Mouse (Mus musculus): ENCODE results near the gene Abcf1. TPM values are rescaled to one million over a fixed set of nuclear protein-coding genes. Genes with fewer than 3 reads are reported as not detected.

Abcf1 gene
- polyA plus RNA-seq, 1 experiment from 2014 or later: 90.5 TPM

GRCm38 (mm10) chr17:35917143-35917462 lies 52.5 kb downstream of the Abcf1 start:
- Histone ChIP-seq H3K4me2 (peak overlapping the region; percentile 78), H3K4me1 (replicated peaks) (peaks cover 40% of the 10 kb centered on the region), H3K27ac (replicated peaks) (peak overlapping the region; percentile 99), H3K9me3 (no peaks in the 10 kb centered on the region), H3K4me3 (peak overlapping the region; percentile 75), H3K9ac (peak overlapping the region; percentile 100), H3K27me3 (no peaks in the 10 kb centered on the region), H3K36me3 (peaks cover 18% of the 10 kb centered on the region)
- WGBS: under 1% methylated on average over 8 of the region's 8 CpGs
- ATAC-seq (ENCODE audit: low read depth): no peak

GRCm38 (mm10) chr17:35916297-35917142 lies 53.0 kb downstream of the Abcf1 start, which contains the start of the genes Mrps18b and Ppp1r10:
Gene Mrps18b (minus strand): TSS chr17:35916389.
Gene Ppp1r10 (plus strand): TSS chr17:35916434.
- peak within 1 kb of the TSS; percentile 100 for H3K9ac ChIP-seq
- peak within 1 kb of the TSS; percentile 99 for H3K27ac ChIP-seq (replicated peaks)
- H3K36me3 ChIP-seq: peaks cover 22% of the 10 kb centered on the region
- H3K27me3 ChIP-seq: no peaks in the 10 kb centered on the region
- peaks cover 34% of the 10 kb centered on the region for H3K4me1 ChIP-seq (replicated peaks)
- WGBS: under 1% methylated on average over 81 of the region's 83 CpGs
- H3K4me3 ChIP-seq: peak within 1 kb of the TSS; percentile 75
- peak; percentile 94 for ATAC-seq (ENCODE audit: low read depth)
- no peaks in the 10 kb centered on the region for H3K9me3 ChIP-seq
- peak within 1 kb of the TSS; percentile 78 for H3K4me2 ChIP-seq

- peak overlapping the region; percentile 73 for H3K4me2 ChIP-seq
- peak overlapping the region; percentile 99 for H3K27ac ChIP-seq (replicated peaks)
- no peaks in the 10 kb centered on the region for H3K9me3 ChIP-seq
- WGBS: 3% methylated on average over 28 of the region's 28 CpGs
- H3K27me3 ChIP-seq: no peaks in the 10 kb centered on the region
- peaks cover 26% of the 10 kb centered on the region for H3K4me1 ChIP-seq (replicated peaks)
- H3K4me3 ChIP-seq: peak overlapping the region; percentile 75
- ATAC-seq (ENCODE audit: low read depth): no peak
- H3K9ac ChIP-seq: peak overlapping the region; percentile 72
- peaks cover 22% of the 10 kb centered on the region for H3K36me3 ChIP-seq
Measured at GRCm38 (mm10) chr17:35915538-35916296, 53.8 kb downstream of the Abcf1 start.

- no peak for ATAC-seq (ENCODE audit: low read depth)
- Histone ChIP-seq H3K4me3 (peak overlapping the region; percentile 75), H3K27ac (replicated peaks) (0 out of 2 replicates have a peak overlapping the region, but pooled peaks have one; percentile 99), H3K9ac (no peak overlapping the region; the same call in 1 of the 2 replicates), H3K36me3 (peaks cover 22% of the 10 kb centered on the region), H3K27me3 (no peaks in the 10 kb centered on the region), H3K4me1 (replicated peaks) (peaks cover 22% of the 10 kb centered on the region), H3K4me2 (peak overlapping the region; percentile 73), H3K9me3 (no peaks in the 10 kb centered on the region)
- WGBS: 84% methylated on average over 6 of the region's 6 CpGs
Measured at GRCm38 (mm10) chr17:35914975-35915374, 54.6 kb downstream of the Abcf1 start.

- WGBS: 3% methylated on average over 25 of the region's 25 CpGs
- Histone ChIP-seq H3K27ac (replicated peaks) (peak within 1 kb of the TSS; percentile 90), H3K36me3 (peaks cover 57% of the 10 kb centered on the region), H3K9ac (peak within 1 kb of the TSS; percentile 90), H3K4me1 (replicated peaks) (peaks cover 39% of the 10 kb centered on the region), H3K27me3 (no peaks in the 10 kb centered on the region), H3K4me2 (peak within 1 kb of the TSS; percentile 76), H3K9me3 (no peaks in the 10 kb centered on the region), H3K4me3 (peak within 1 kb of the TSS; percentile 61)
- ATAC-seq (ENCODE audit: low read depth): peak; percentile 91
Measured at GRCm38 (mm10) chr17:35909919-35910369, 59.6 kb downstream of the Abcf1 start, which contains the start of gene Atat1. Gene Atat1 (minus strand): TSS chr17:35910075.

- WGBS: 20% methylated on average over 20 of the region's 20 CpGs
- no peaks in the 10 kb centered on the region for H3K9me3 ChIP-seq
- peaks cover 37% of the 10 kb centered on the region for H3K4me1 ChIP-seq (replicated peaks)
- ATAC-seq (ENCODE audit: low read depth): peak; percentile 55
- peak overlapping the region; percentile 61 for H3K4me3 ChIP-seq
- H3K36me3 ChIP-seq: peaks cover 62% of the 10 kb centered on the region
- peak overlapping the region; percentile 90 for H3K9ac ChIP-seq
- peak overlapping the region; percentile 76 for H3K4me2 ChIP-seq
- peak overlapping the region; percentile 90 for H3K27ac ChIP-seq (replicated peaks)
- no peaks in the 10 kb centered on the region for H3K27me3 ChIP-seq
Measured at GRCm38 (mm10) chr17:35909186-35909918, 60.2 kb downstream of the Abcf1 start.

- H3K9ac ChIP-seq: peak overlapping the region; percentile 90; the same call in 1 of the 2 replicates
- ATAC-seq (ENCODE audit: low read depth): no peak
- H3K36me3 ChIP-seq: peaks cover 64% of the 10 kb centered on the region
- H3K4me1 ChIP-seq (replicated peaks): peaks cover 37% of the 10 kb centered on the region
- no peaks in the 10 kb centered on the region for H3K9me3 ChIP-seq
- H3K4me3 ChIP-seq: peak overlapping the region; percentile 61
- WGBS: 74% methylated on average over 2 of the region's 2 CpGs
- peak overlapping the region; percentile 76 for H3K4me2 ChIP-seq
- H3K27me3 ChIP-seq: no peaks in the 10 kb centered on the region
- H3K27ac ChIP-seq (replicated peaks): no peak overlapping the region
Measured at GRCm38 (mm10) chr17:35907609-35908008, 62.0 kb downstream of the Abcf1 start.

MicroRNA genes within 50 kb of the gene (microRNA counts, 519-probe panel; counts per million panel counts)
- not detected for microRNA mmu-miR-1894-3p
- not detected for microRNA mmu-miR-1894-5p
- microRNA mmu-miR-877: not detected

Small RNA genes within 50 kb of the gene (microRNA-seq; reads per million reads assigned to microRNA genes)
- gene Mir1894 (not detected), gene Mir877 (80.0 reads per million, percentile 52 among the genes with 10 or more reads in this experiment)

Other genes starting within 250 kb of the Abcf1 start
- gene Ier3, start 148.1 kb downstream of the Abcf1 start, polyA plus RNA-seq (2015; fragmentation: Nextera tagmentation; extraction: Ambion mirVana): 11.2 and 11.6 TPM in 2 replicates
- gene Flot1, start 146.5 kb downstream of the Abcf1 start, polyA plus RNA-seq (2015; fragmentation: Nextera tagmentation; extraction: Ambion mirVana): 93.6 and 96.5 TPM in 2 replicates
- 1,686 and 1,692 TPM in 2 replicates for gene Tubb5, start 131.5 kb downstream of the Abcf1 start, polyA plus RNA-seq (2015; fragmentation: Nextera tagmentation; extraction: Ambion mirVana)
- 7.2 and 9.6 TPM in 2 replicates for gene Mdc1, start 128.2 kb downstream of the Abcf1 start, polyA plus RNA-seq (2015; fragmentation: Nextera tagmentation; extraction: Ambion mirVana)
- 28.2 and 29.0 TPM in 2 replicates for gene Nrm, start 108.4 kb downstream of the Abcf1 start, polyA plus RNA-seq (2015; fragmentation: Nextera tagmentation; extraction: Ambion mirVana)
- 28.9 and 33.6 TPM in 2 replicates for gene Ppp1r18, start 104.2 kb downstream of the Abcf1 start, polyA plus RNA-seq (2015; fragmentation: Nextera tagmentation; extraction: Ambion mirVana)
- gene Dhx16, start 89.9 kb downstream of the Abcf1 start, polyA plus RNA-seq (2015; fragmentation: Nextera tagmentation; extraction: Ambion mirVana): 31.0 and 39.6 TPM in 2 replicates
- gene 2310061I04Rik, start 72.3 kb downstream of the Abcf1 start, polyA plus RNA-seq (2015; fragmentation: Nextera tagmentation; extraction: Ambion mirVana): 45.1 and 50.5 TPM in 2 replicates
- 357 and 369 TPM in 2 replicates for gene Atat1, start 59.7 kb downstream of the Abcf1 start, polyA plus RNA-seq (2015; fragmentation: Nextera tagmentation; extraction: Ambion mirVana)
- 56.1 and 62.7 TPM in 2 replicates for gene Mrps18b, start 53.4 kb downstream of the Abcf1 start, polyA plus RNA-seq (2015; fragmentation: Nextera tagmentation; extraction: Ambion mirVana)
- 44.6 and 45.9 TPM in 2 replicates for gene Ppp1r10, start 53.3 kb downstream of the Abcf1 start, polyA plus RNA-seq (2015; fragmentation: Nextera tagmentation; extraction: Ambion mirVana)
- gene Gnl1, start 10.1 kb upstream of the Abcf1 start, polyA plus RNA-seq (2015; fragmentation: Nextera tagmentation; extraction: Ambion mirVana): 47.9 and 50.0 TPM in 2 replicates
- gene Prr3, start 10.5 kb upstream of the Abcf1 start, polyA plus RNA-seq (2015; fragmentation: Nextera tagmentation; extraction: Ambion mirVana): 64.0 and 69.4 TPM in 2 replicates
- gene H2-T24, start 50.8 kb upstream of the Abcf1 start, polyA plus RNA-seq (2015; fragmentation: Nextera tagmentation; extraction: Ambion mirVana): 8.7 and 10.0 TPM in 2 replicates
- 2.3 and 3.3 TPM in 2 replicates for gene H2-T23, start 63.1 kb upstream of the Abcf1 start, polyA plus RNA-seq (2015; fragmentation: Nextera tagmentation; extraction: Ambion mirVana)
- 7.1 and 7.9 TPM in 2 replicates for gene H2-T22, start 73.0 kb upstream of the Abcf1 start, polyA plus RNA-seq (2015; fragmentation: Nextera tagmentation; extraction: Ambion mirVana)
- not detected in 2 replicates for gene Gm6034, start 73.2 kb upstream of the Abcf1 start, polyA plus RNA-seq (2015; fragmentation: Nextera tagmentation; extraction: Ambion mirVana)
- gene Gm11127, start 88.6 kb upstream of the Abcf1 start, polyA plus RNA-seq (2015; fragmentation: Nextera tagmentation; extraction: Ambion mirVana): not detected in 2 replicates
- gene Gm19684, start 151.9 kb upstream of the Abcf1 start, polyA plus RNA-seq (2015; fragmentation: Nextera tagmentation; extraction: Ambion mirVana): not detected in 2 replicates
- gene Gm7030, start 159.7 kb upstream of the Abcf1 start, polyA plus RNA-seq (2015; fragmentation: Nextera tagmentation; extraction: Ambion mirVana): not detected in 2 replicates
- not detected in 2 replicates for gene Gm8909, start 198.8 kb upstream of the Abcf1 start, polyA plus RNA-seq (2015; fragmentation: Nextera tagmentation; extraction: Ambion mirVana)
- gene H2-T3, start 220.5 kb upstream of the Abcf1 start, polyA plus RNA-seq (2015; fragmentation: Nextera tagmentation; extraction: Ambion mirVana): not detected in 2 replicates